Mouse (Mus musculus): ENCODE measurements around the gene AI182371.

Gene AI182371

DNA sequence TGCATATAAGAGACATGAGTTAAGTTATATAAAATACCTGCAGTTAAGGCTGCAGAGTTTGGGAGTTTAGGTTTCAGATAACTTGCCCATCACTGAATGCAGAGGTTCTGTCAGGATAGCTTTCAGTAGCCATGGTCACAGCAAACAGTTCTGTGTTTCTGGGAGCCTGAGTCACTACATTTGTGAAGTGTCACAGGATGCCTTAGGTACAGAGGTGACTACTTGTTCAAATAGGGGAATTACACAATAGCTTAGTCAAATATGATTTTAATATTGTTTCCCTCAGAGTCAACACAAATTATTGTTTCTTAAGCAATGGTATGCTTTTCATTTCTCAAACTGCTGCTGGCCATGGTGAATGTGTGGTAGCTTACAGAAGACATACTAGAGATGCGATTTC is 32.2 kb downstream of the AI182371 start:
- no peak for DNase-seq (ENCODE audit: low spot score)

DNA sequence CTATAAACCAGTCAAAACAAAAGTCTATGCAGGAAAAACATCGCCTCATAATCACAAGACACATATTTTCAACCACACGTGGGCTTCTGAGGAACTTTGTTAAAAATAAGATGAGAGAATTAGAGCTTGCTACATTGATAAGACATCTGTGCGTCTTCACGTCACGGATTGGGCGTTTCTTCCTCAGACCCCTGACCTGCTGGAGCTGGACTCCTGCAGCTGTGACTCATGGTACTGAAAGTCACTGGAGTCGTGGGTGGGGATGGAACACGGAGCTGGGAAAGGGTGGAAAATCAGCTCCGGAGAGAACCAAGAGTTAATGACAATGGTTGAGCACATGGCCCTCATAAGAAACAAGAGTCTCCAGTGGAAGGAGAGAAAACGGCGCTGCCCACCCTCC is 34.2 kb downstream of the AI182371 start:
- DNase-seq (ENCODE audit: low spot score) = no peak

DNA sequence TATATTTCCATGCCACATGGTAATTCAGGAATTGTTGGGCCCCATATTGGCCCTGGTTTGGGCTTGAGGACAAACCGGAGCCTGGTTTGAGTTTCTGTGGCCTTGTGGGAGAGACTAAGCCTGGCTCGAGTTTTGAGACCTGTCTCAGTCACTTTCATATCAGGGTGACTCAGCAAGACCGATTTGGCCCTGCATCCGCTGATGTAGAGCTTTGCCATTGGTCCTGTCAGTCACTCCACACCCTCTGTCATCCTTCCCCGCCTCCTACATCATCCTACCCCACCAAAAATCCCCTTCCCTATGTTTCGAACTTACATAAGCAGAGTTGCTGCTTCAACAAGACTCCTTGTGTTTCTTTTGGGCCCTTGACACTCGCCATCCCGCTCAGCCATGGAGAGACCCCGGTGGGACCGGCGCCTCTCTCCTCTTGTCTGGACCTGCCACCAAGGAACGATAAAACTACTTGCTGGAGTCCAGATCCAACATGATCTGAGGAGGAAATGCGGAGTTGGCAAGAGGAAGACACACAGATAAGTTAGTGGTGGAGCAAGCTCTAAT is 34.7 kb downstream of the AI182371 start:
- DNase-seq (ENCODE audit: low spot score) = no peak

DNA sequence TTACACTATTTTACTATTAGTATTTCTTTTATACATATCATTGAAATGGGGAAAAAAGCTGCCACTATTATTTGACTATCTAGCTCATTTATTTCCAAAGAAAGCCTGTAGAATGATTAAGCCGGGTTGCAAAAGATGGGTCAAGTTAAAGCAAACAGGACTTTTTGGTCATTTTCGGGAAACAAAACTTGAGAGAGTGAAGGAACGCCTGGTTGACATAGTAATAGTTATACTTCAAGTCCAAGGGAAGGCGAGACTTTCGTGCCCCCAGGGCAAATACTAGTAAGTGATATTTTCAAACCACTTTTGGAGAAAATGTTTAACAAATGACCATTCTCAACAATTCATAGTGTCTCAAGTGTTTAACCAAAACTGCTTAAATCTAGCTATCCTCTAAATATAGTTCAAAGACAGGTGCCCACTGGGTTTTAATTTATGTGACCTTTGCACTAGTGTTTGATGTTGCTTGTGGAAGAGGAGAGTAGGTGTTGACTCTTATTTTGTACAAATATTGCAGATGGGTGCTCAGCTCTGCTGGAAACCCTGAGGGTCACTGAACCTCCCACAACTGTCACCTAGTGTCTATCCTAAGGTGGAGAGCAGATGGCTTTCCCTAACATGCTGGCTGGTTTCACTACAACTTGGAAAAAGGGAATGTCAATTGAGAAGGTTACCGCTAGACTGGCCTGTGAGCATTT is 37.9 kb downstream of the AI182371 start:
- no peak for DNase-seq (ENCODE audit: low spot score)

DNA sequence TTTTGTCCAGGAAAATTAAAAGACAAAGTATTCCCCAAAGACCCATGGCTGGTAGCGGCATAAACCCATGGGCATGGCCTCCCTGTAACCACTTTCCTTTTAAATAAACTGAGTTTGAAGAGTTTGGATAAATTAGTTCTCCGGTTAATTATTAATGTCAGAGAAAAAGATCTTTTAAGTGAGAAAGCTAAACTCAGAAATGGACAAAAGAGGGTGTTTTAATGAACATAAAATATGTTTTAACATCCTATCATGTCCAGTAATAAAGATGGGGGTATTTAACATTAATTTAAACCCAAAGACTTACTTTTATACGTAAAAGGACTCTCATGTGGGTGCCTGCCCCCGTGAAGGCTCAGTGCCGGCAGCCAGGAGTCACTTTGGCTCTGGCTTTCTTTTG is 40.0 kb downstream of the AI182371 start, which contains the start of gene Hc:
Gene Hc (minus strand): TSS at position 101 of the 400 bp plus-strand sequence.
- no peak for DNase-seq (ENCODE audit: low spot score)

DNA sequence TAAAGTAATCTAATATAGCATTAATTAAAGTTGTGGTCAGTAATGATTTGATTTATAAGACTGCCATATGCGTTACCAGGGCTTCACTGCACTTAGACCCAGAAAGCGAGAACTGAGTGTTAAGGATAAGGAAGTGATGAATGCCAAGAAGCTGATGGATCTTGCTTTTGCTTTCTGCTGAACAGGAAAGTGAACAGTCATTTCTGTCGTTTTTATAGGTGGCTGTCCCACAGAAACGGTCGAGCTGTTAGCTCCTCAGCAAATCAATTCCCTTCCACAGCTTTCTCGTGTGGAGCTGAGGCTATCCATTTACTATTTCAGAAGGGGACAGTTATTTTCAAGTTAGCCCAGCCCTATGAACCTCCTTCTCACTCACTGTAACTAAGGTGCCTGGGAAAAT is 40.4 kb downstream of the AI182371 start:
- no peak for DNase-seq (ENCODE audit: low spot score)

DNA sequence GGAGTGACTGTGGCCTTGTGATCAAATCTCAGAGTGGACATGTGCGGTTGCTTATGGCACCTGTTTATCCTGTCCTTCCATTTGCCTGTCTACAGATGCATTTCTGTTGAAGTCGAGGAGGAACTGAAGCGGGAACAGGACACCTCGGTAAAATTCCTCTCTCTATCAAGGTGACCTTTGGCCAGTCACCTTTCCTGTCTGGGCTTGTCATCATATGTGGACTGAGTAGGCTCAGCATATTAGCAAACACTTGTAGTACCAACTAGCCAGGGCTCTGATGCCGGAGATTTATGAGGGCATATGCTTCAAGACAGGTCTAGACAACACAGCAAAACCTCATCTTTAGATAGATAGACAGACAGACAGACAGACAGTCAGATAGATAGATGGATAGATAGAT is 41.1 kb downstream of the AI182371 start:
- no peak for DNase-seq (ENCODE audit: low spot score)

DNA sequence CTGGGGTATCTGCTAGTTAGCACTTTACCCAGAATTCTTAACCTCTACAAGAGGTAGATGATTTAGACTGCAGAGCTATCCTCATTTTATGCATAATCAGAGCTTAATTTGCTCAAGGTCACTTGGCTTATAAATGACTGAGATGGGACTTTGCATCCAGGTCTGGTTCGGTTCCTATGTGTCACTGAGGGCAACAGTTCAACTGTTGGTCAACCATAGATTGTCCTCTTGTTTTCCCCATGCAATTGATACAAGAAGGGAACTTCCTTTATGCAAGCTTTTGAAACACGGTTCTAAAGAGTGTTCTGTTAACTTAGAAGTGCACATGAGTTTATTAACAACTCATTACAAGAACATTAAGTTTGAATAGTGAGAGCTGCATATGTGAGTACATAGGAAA is 43.0 kb downstream of the AI182371 start:
- DNase-seq (ENCODE audit: low spot score) = no peak

DNA sequence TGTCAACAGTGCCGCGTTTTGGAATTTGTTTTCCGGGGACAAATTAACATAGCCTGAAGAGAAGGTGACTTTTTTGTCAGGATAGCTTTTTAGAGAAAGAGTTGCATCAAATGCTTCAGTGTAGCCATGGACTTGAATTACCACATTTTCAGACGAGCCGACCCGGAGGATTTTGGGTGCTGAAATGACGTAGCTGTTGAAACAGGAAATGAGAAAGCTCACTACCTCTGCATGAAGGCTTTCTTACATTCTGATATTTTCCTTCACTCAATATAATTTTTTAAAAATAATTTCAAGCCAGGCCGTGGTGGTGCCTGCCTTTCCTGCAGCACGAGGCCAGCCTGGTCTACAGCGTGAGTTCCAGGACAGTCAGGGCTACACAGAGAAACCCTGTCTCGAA is 44.1 kb downstream of the AI182371 start:
- DNase-seq (ENCODE audit: low spot score) = no peak

DNA sequence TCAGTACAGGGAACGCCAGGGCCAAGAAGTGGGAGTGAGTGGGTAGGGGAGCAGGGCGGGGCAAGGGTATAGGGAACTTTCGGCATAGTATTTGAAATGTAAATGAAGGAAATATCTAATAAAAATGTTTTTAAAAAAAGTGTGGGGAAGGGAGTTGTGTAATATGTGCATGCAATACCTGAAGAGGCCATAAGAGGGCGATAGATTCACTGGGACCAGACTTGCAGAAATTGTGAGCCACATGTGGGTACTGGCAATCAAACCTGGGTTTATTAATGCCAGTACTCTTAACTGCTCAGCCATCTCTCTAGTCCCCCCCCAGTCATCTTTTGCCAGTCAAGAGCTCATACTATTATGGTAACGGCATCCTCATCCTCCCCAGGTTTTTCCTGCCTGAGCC is 52.5 kb downstream of the AI182371 start:
- peak; percentile 34 for DNase-seq (ENCODE audit: low spot score)

DNA sequence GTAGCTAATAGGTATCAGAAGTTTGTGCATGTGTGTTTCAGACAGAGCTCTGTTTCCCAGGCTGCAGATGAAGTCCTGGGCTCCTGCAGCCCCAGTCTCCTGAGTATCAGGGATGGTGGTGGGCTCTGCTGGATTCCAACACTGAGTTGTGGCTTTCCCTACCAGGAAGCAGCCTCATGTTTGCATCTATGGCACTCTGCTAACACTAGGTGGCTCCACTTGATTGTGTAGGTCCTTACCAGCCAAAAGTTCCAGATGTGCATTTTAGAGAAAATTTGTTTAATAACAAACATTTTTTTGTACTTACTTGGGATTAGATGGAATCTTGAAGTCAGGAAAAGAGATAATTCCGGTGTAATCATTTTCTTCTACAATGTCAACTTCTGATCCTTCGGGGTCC is 56.4 kb downstream of the AI182371 start:
- DNase-seq (ENCODE audit: low spot score) = peak; percentile 55

DNA sequence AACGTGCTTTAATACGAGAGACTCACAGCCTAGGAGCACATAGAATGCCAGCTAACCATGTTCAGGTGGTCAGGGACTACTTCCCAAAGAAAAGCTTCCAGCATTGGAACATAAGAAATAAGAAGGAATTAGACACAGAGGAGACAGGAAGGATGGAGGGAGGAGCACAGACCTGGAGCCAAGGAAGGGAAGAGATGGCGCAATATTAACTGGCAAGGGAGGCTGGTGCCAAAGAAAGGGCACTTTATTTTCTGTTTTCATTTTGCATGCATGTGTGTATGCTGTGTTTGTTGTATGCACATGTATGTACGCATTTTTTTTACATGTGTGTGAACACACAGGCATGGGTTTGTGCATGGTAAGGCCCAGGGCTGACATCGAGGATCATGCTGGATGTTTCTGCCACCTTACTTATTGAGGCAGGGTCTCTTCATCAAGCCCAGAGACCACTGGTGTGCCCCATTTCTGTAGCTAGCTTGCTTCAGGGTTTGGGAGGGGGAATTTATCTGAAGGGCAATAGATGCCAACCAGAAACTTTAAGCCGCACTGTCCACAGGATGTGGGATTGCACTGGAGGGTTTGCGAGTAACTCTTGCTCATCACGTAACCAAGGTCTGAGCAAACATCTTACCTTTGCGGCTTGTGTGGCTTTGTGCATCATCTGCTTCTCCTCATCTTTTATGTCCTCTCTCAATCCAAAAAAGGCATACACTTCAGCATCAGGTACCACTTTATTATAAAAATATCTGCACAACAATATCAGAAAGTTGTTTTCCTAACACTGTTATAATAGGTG is 62.6 kb downstream of the AI182371 start:
- no peak for DNase-seq (ENCODE audit: low spot score)

Measured in retina, embryonic 14.5 days (tissue).